Mouse (Mus musculus) layer of hippocampus, postnatal 10 days (tissue): ENCODE data around the gene Glis3. TPM values are rescaled to one million over a fixed set of nuclear protein-coding genes. Genes with fewer than 3 reads are reported as not detected.

Experiments
- DNase-seq, 2 experiments: peaks; one replicate each; pipeline ENCODE4 v3.0.0; 2021; ENCODE audit warnings: low spot score in 2 of 2
- total RNA-seq, 2 experiments: library from RNA; stranded (reverse); gene quantifications; 2 replicates each; pipeline ENCODE4 v1.2.3; 2021

Glis3 gene
- total RNA-seq, 2 experiments from 2014 or later = 5.9 to 6.4 TPM

- no peak for DNase-seq
Observed at GRCm38 (mm10) chr19:28336651-28337510, 343.0 kb downstream of the Glis3 start.

GRCm38 (mm10) chr19:28335890-28336289, 344.0 kb downstream of the Glis3 start:
- DNase-seq = no peak

GRCm38 (mm10) chr19:28333007-28333766, 346.7 kb downstream of the Glis3 start:
- DNase-seq = no peak

GRCm38 (mm10) chr19:28328444-28329110, 351.3 kb downstream of the Glis3 start:
- DNase-seq = no peak

GRCm38 (mm10) chr19:28327536-28327935, 352.3 kb downstream of the Glis3 start:
- DNase-seq = no peak

- DNase-seq = no peak
Observed at GRCm38 (mm10) chr19:28306036-28306435, 373.8 kb downstream of the Glis3 start.

- no peak for DNase-seq
Observed at GRCm38 (mm10) chr19:28305510-28305909, 374.4 kb downstream of the Glis3 start.

- no peak for DNase-seq
Observed at GRCm38 (mm10) chr19:28302831-28303242, 377.0 kb downstream of the Glis3 start.

- no peak for DNase-seq
Observed at GRCm38 (mm10) chr19:28300226-28300625, 379.7 kb downstream of the Glis3 start.

- DNase-seq = no peak
Observed at GRCm38 (mm10) chr19:28299211-28299775, 380.6 kb downstream of the Glis3 start.

- peak; percentile 42 to 54 for DNase-seq
Observed at GRCm38 (mm10) chr19:28298669-28299068, 381.2 kb downstream of the Glis3 start.

- no peak for DNase-seq
Observed at GRCm38 (mm10) chr19:28291596-28291995, 388.3 kb downstream of the Glis3 start.

GRCm38 (mm10) chr19:28289457-28289856, 390.4 kb downstream of the Glis3 start:
- peak; percentile 28 to 32 for DNase-seq

GRCm38 (mm10) chr19:28287431-28287830, 392.4 kb downstream of the Glis3 start:
- no peak for DNase-seq

GRCm38 (mm10) chr19:28284098-28284569, 395.7 kb downstream of the Glis3 start:
- no peak for DNase-seq

- no peak for DNase-seq
Observed at GRCm38 (mm10) chr19:28283241-28284097, 396.4 kb downstream of the Glis3 start.

GRCm38 (mm10) chr19:28281405-28281804, 398.5 kb downstream of the Glis3 start:
- DNase-seq = no peak

GRCm38 (mm10) chr19:28277104-28277503, 402.8 kb downstream of the Glis3 start:
- DNase-seq = no peak

GRCm38 (mm10) chr19:28274501-28274900, 405.4 kb downstream of the Glis3 start:
- DNase-seq = no peak

- DNase-seq = no peak
Observed at GRCm38 (mm10) chr19:28273946-28274345, 405.9 kb downstream of the Glis3 start.
